Mouse (Mus musculus) central nervous system, embryonic 18 days (tissue): Measurements from ENCODE around the gene H13. TPM values are rescaled to one million over a fixed set of nuclear protein-coding genes. Genes with fewer than 3 reads are reported as not detected.

Experiments
- polyA plus RNA-seq: library from polyadenylated mRNA; depleted of rRNA; stranded (reverse); fragments of >200 nt; gene quantifications from 2 replicates; pipeline ENCODE4 v1.2.3, GENCODE M21; 2012; rRNA removed

H13 gene
- polyA plus RNA-seq: 156 and 166 TPM in 2 replicates

DNA sequence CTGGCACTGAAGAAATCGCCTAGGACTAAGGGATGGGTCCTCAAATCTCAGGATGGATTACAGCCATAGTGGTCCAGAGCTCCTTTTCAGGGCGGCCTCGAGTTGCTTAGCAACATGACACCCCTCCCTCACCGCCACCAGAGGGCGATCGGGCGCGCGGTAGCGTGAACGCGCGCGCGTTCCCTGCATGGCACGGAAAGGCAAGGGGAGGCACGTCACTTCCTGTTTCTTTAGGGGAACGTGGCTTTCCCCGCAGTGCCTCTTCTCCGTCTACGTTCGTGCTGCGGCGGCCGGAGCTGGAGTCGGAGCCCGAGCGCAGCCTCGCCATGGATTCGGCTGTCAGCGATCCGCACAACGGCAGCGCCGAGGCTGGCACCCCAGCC, at the start of gene H13:
Gene H13 (plus strand): TSS at position 206 of the 383 bp plus-strand sequence.

DNA sequence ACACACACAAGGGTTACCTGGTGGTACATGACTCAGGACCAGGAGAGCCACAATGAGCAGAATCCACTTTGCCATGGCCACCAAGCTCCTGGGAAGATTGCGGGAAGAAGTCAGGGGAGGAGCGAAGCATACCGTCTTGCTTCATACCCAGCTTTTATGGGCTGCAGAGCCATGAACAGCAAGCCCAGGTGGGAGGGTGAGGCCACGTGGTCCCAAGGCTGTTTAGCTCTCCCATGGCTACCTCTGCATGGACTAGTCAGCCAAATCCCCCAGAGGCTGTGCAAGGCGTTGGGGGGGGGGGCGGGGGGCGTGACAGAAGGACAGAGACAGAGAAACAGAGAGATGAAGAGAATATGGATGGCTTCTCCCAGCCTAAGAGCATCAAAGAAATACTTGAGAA, 46.3 kb upstream of the H13 start, which contains the start of gene Defb25:
Gene Defb25 (minus strand): TSS at position 101 of the 400 bp plus-strand sequence.

DNA sequence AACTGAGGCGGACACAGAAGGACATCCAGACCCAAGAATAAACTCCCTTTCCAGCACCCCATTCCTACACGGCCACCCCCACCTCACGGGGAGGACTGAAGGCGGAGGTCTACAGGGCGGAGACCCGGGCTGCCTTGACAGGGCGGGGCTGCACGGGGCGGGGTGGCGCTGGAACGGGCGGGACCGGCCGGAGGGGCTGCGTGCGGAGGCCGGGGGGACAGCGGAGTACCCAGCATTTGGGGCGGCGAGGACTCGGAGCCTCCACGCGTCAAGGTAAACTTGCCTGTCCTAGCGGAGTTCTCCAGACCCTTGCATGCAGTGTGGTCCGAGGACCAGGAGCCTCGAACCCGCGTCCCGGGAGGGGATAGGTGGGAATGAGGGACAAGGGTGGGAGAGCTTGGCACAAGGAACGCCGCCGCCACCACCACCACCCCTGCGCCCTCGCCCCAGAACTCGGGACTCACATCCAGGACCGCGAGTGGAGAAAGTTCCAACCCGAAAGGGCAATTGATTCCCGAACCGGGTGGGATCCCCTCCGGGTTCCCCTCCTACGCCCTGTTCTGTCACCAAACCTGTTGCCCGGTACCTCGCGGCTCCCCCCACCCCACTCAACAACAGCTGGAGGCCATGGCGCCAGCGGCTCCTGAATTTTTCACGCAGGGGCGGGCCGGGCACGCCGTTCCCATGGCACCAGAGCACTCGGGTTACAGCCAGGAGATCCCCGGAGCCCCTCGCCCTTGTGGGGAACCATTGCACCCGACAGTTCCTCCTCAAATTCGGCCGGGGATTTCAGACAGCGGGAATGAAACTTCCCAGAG, 42.3 kb upstream of the H13 start, which contains the start of gene Rem1:
Gene Rem1 (plus strand): TSS at position 178 of the 818 bp plus-strand sequence.

DNA sequence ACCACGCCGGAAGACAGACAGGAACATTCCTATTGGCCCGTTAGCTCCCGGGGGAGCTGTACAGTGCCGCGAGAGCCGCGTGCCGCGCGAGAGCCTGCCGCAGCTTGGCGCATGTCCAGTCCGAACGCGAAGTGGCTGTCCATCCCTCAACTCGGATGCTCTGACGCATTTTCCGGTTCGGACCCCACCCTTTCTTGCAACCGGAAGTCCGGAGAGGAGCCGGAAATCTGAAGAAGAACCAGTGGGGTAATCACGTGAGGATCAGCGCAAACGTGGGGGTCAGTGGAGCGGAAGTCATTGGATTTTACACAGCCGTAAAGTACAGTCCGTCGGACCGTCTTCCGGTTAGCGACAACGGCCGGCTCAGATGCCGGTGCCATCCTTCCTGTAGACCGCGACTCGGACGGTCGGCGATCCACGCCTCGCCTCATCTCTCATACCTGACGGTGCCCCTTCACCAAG, 17.6 kb downstream of the H13 start, which contains the start of gene Mcts2:
Gene Mcts2 (plus strand): TSS at position 230 of the 462 bp plus-strand sequence.

DNA sequence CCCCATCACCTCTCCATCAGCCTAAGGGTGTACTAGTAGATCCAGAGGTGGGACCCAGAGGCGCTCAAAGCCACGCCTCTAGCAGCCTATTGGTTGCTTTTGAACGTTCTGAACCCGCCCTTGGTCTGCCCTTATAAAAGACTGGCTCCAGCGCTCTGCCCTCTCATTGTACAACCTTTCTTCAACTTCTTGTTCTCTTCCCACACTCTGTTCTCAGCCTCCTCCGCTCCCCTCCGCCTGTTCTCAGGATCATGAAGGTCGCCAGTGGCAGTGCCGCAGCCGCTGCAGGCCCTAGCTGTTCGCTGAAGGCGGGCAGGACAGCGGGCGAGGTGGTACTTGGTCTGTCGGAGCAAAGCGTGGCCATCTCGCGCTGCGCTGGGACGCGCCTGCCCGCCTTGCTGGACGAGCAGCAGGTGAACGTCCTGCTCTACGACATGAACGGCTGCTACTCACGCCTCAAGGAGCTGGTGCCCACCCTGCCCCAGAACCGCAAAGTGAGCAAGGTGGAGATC, 66.9 kb downstream of the H13 start, which contains the start of gene Id1:
Gene Id1 (plus strand): TSS at position 162 of the 512 bp plus-strand sequence.

DNA sequence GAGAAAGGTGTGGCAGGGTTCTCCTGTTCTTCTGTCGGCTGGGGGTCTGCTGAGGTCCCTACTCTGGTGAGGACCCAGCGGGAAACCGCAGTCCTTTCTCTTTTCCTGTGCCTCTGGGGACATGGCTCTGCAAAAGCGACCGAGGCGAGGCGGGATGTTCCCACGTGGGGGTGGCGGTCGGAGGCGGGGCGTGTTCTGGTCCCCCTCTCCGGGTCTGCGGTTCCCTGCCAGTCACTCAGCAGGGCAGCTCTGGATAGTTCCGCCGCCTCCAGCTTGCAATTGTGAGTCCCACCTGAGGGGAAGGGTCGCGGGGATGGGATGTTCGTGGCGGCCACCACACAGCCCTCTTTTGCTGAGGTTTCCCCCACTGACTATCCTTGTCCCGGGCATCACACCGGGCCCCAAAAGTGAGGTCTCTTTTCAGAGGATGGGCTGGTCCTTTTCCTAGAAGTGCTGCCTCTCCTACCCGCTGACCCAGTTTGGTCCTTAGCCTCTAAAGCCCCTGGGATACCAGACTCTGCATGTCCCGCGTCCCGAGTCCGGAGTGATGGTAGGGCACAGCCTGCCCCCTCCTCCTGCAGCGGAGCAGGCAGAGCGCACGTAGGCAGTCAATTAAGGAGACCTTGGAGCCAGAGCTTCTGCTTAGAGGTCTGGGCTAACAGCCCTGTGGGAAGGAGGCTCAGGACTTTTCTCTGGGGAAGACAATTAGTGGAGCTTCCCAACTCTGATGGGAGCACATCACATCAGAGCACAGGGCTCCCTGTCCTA, 84.9 kb downstream of the H13 start, which contains the start of gene Cox4i2:
Gene Cox4i2 (plus strand): TSS at position 230 of the 768 bp plus-strand sequence.

Other genes starting within 250 kb of the H13 start
- gene Defb23, start 204.8 kb upstream of the H13 start, polyA plus RNA-seq: not detected in 2 replicates
- not detected in 2 replicates for gene Defb20, start 192.4 kb upstream of the H13 start, polyA plus RNA-seq
- gene Defb22, start 179.3 kb upstream of the H13 start, polyA plus RNA-seq: not detected in 2 replicates
- not detected in 2 replicates for gene Defb26, start 157.8 kb upstream of the H13 start, polyA plus RNA-seq
- not detected in 2 replicates for gene Defb28, start 151.2 kb upstream of the H13 start, polyA plus RNA-seq
- gene Defb29, start 129.4 kb upstream of the H13 start, polyA plus RNA-seq: not detected in 2 replicates
- not detected in 2 replicates for gene Gm17416, start 100.1 kb upstream of the H13 start, polyA plus RNA-seq
- gene Defb21, start 96.7 kb upstream of the H13 start, polyA plus RNA-seq: not detected in 2 replicates
- not detected in 2 replicates for gene Defb19, start 89.1 kb upstream of the H13 start, polyA plus RNA-seq
- gene Defb45, start 70.1 kb upstream of the H13 start, polyA plus RNA-seq: not detected in 2 replicates
- gene Defb36, start 65.1 kb upstream of the H13 start, polyA plus RNA-seq: not detected in 2 replicates
- gene Defb25, start 46.4 kb upstream of the H13 start, polyA plus RNA-seq: not detected in 2 replicates
- gene Rem1, start 42.5 kb upstream of the H13 start, polyA plus RNA-seq: 0.43 and 0.80 TPM in 2 replicates
- gene Mcts2, start 17.6 kb downstream of the H13 start, polyA plus RNA-seq: 23.9 and 25.3 TPM in 2 replicates
- 104 and 112 TPM in 2 replicates for gene Id1, start 66.8 kb downstream of the H13 start, polyA plus RNA-seq
- gene Cox4i2, start 84.7 kb downstream of the H13 start, polyA plus RNA-seq: 6.7 and 6.9 TPM in 2 replicates
- gene Bcl2l1, start 162.3 kb downstream of the H13 start, polyA plus RNA-seq: 91.7 and 101 TPM in 2 replicates
- gene Tpx2, start 178.5 kb downstream of the H13 start, polyA plus RNA-seq: 11.6 and 12.9 TPM in 2 replicates
- gene Mylk2, start 241.9 kb downstream of the H13 start, polyA plus RNA-seq: 0.05 and 0.56 TPM in 2 replicates